Mouse (Mus musculus) liver, postnatal 0 days (tissue): ENCODE measurements around the gene Cyb5d1. TPM values are rescaled to one million over a fixed set of nuclear protein-coding genes. Genes with fewer than 3 reads are reported as not detected.

ENCODE experiments used
- ATAC-seq: fragments of 200-750 bp; cut with Nextera tagmentation; 2 replicates; pipeline ENCODE4 v1.8.0; 2017; ENCODE audit warnings: mild to moderate bottlenecking, moderate library complexity
- DNase-seq: peaks from one replicate; pipeline ENCODE4 v3.0.0-alpha.2; 2016
- H3K27ac ChIP-seq: fragments of 300-500 bp; sonication (generic); 2 replicates; pipeline ENCODE4 v1.5.1; 2014; ENCODE audit warnings: antibody characterized with exemption, moderate library complexity, mild to moderate bottlenecking, low read depth
- H3K27me3 ChIP-seq: fragments of 300-500 bp; sonication (generic); 2 replicates; pipeline ENCODE4 v1.6.1; 2014; ENCODE audit warnings: low read length, control low read depth, mixed read lengths; ENCODE audit not compliant: insufficient read depth
- H3K36me3 ChIP-seq: fragments of 300-500 bp; sonication (generic); replicated peaks from 2 replicates; pipeline ENCODE4 v1.6.1; 2014; ENCODE audit warnings: mild to moderate bottlenecking, control low read depth, low read length, moderate library complexity, mixed read lengths; ENCODE audit not compliant: insufficient read depth
- H3K4me1 ChIP-seq: fragments of 300-500 bp; sonication (generic); 2 replicates; pipeline ENCODE4 v1.6.1; 2014; ENCODE audit warnings: antibody characterized with exemption, mild to moderate bottlenecking, control low read depth; ENCODE audit not compliant: insufficient read depth
- H3K4me2 ChIP-seq: fragments of 300-500 bp; sonication (generic); 2 replicates; pipeline ENCODE4 v1.6.1; 2014; ENCODE audit warnings: low read depth, mild to moderate bottlenecking, low read length, moderate library complexity, mixed read lengths
- H3K4me3 ChIP-seq: fragments of 300-500 bp; sonication (generic); 2 replicates; pipeline ENCODE4 v1.5.1; 2014; ENCODE audit warnings: low read depth, low read length
- H3K9ac ChIP-seq: fragments of 300-500 bp; sonication (generic); replicated peaks from 2 replicates; pipeline ENCODE4 v1.6.1; 2014; ENCODE audit warnings: mild to moderate bottlenecking, moderate library complexity
- H3K9me3 ChIP-seq: fragments of 300-500 bp; sonication (generic); 2 replicates; pipeline ENCODE4 v1.6.1; 2016; ENCODE audit warnings: mild to moderate bottlenecking, control low read depth, low read length, mixed read lengths
- CTCF ChIP-seq: sonication (generic); IDR thresholded peaks from 2 replicates; pipeline ENCODE4 v1.5.1; 2016; ENCODE audit warnings: antibody characterized with exemption, low read depth
- EP300 ChIP-seq: IDR thresholded peaks from 2 replicates; pipeline ENCODE4 v1.6.1; 2016; ENCODE audit warnings: antibody characterized with exemption, low read depth, mild to moderate bottlenecking
- WGBS: fragments of 180-500 bp; shearing (Covaris S2); extraction: QIAGEN DNeasy Blood & Tissue Kit; methylation state at CpG from one replicate; pipeline ENCODE4 v1.1.7; 2014; ENCODE audit not compliant: insufficient replicate concordance; 5-methylcytosine and 5-hydroxymethylcytosine counted together
- polyA plus RNA-seq: library from polyadenylated mRNA; unstranded; fragments of >200 nt; fragmentation: Nextera tagmentation; extraction: Ambion mirVana; gene quantifications from 2 replicates; pipeline ENCODE4 v1.2.1, GENCODE M21; 2015

Cyb5d1 gene
- polyA plus RNA-seq, 1 experiment from 2014 or later, result 5.4 TPM

- no peak for TF ChIP-seq EP300
- Histone ChIP-seq H3K36me3 (no peaks in the 10 kb centered on the region), H3K9ac (no peak overlapping the region), H3K4me3 (no peak overlapping the region), H3K27ac (no peak overlapping the region), H3K4me2 (no peak overlapping the region), H3K27me3 (peaks cover 20% of the 10 kb centered on the region), H3K4me1 (peaks cover 36% of the 10 kb centered on the region), H3K9me3 (no peaks in the 10 kb centered on the region)
- no peak for ATAC-seq
- 73% methylated on average over 12 of the region's 12 CpGs for WGBS
- DNase-seq, result no peak
Observed at GRCm38 (mm10) chr11:69371601-69372000, 23.8 kb downstream of the Cyb5d1 start.

GRCm38 (mm10) chr11:69370817-69371215 lies 24.6 kb downstream of the Cyb5d1 start:
- Histone ChIP-seq H3K27me3 (peaks cover 20% of the 10 kb centered on the region), H3K9ac (no peak overlapping the region), H3K9me3 (no peaks in the 10 kb centered on the region), H3K36me3 (no peaks in the 10 kb centered on the region), H3K4me3 (no peak overlapping the region), H3K4me1 (peaks cover 41% of the 10 kb centered on the region), H3K4me2 (no peak overlapping the region), H3K27ac (no peak overlapping the region)
- 34% methylated on average over 8 of the region's 9 CpGs for WGBS
- TF ChIP-seq CTCF (no peak), EP300 (no peak)
- DNase-seq (no peak), ATAC-seq (no peak)

- Histone ChIP-seq H3K4me3 (peak overlapping the region; percentile 83; the same call in 1 of the 2 replicates), H3K27ac (peak overlapping the region; percentile 91; the same call in 1 of the 2 replicates), H3K27me3 (peaks cover 20% of the 10 kb centered on the region), H3K4me1 (peaks cover 46% of the 10 kb centered on the region), H3K9ac (no peak overlapping the region), H3K4me2 (peak overlapping the region; percentile 87; the same call in 1 of the 2 replicates), H3K9me3 (no peaks in the 10 kb centered on the region), H3K36me3 (no peaks in the 10 kb centered on the region)
- ATAC-seq (no peak), DNase-seq (no peak)
- 41% methylated on average over 2 of the region's 2 CpGs for WGBS
- TF ChIP-seq CTCF (no peak), EP300 (no peak)
Observed at GRCm38 (mm10) chr11:69369990-69370816, 25.2 kb downstream of the Cyb5d1 start.

GRCm38 (mm10) chr11:69369215-69369989 lies 26.0 kb downstream of the Cyb5d1 start, which contains the start of gene Chd3:
Gene Chd3, minus strand, starts transcription at chr11:69369406.
- 6% methylated on average over 24 of the region's 34 CpGs for WGBS
- Histone ChIP-seq H3K9me3 (no peaks in the 10 kb centered on the region), H3K4me2 (peak within 1 kb of the TSS; percentile 87), H3K27me3 (peaks cover 20% of the 10 kb centered on the region), H3K4me3 (peak within 1 kb of the TSS; percentile 83), H3K4me1 (peaks cover 51% of the 10 kb centered on the region), H3K27ac (peak within 1 kb of the TSS; percentile 91), H3K9ac (peak within 1 kb of the TSS; percentile 92), H3K36me3 (no peaks in the 10 kb centered on the region)
- TF ChIP-seq EP300 (no peak), CTCF (no peak)
- ATAC-seq (no peak), DNase-seq (no peak)

- TF ChIP-seq EP300 (no peak), CTCF (no peak)
- peak; percentile 11; the same call in 1 of the 2 replicates for ATAC-seq
Observed at GRCm38 (mm10) chr11:69368356-69369214, 26.8 kb downstream of the Cyb5d1 start.

More at GRCm38 (mm10) chr11:69368356-69369214, 26.8 kb downstream of the Cyb5d1 start:
- peaks cover 52% of the 10 kb centered on the region for H3K4me1 ChIP-seq
- peak overlapping the region; percentile 92 for H3K9ac ChIP-seq
- DNase-seq, result peak; percentile 63
- H3K36me3 ChIP-seq, result no peaks in the 10 kb centered on the region
- under 1% methylated on average over 39 of the region's 106 CpGs for WGBS
- H3K4me2 ChIP-seq, result peak overlapping the region; percentile 87
- no peaks in the 10 kb centered on the region for H3K9me3 ChIP-seq
- H3K27me3 ChIP-seq, result peaks cover 20% of the 10 kb centered on the region
- peak overlapping the region; percentile 83 for H3K4me3 ChIP-seq
- H3K27ac ChIP-seq, result peak overlapping the region; percentile 91
